Mouse (Mus musculus): ENCODE data around the gene Cpeb1. TPM values are rescaled to one million over a fixed set of nuclear protein-coding genes. Genes with fewer than 3 reads are reported as not detected.

Gene Cpeb1
- total RNA-seq, 2 experiments from 2014 or later, result 98.1 to 101 TPM

GRCm38 (mm10) chr7:81319749-81320148 lies 135.5 kb downstream of the Cpeb1 start:
- no peak for DNase-seq (ENCODE audit: extremely low spot score in 1 of 2, low spot score in 2 of 2)
- Histone ChIP-seq H3K4me3 (no peak overlapping the region), H3K27ac (no peak overlapping the region)
- intact Hi-C loops (cut with DNase I), result no loop called here
- no peak for TF ChIP-seq CTCF (IDR thresholded peaks at IDR 0.05)

GRCm38 (mm10) chr7:81315583-81315982 lies 139.7 kb downstream of the Cpeb1 start:
- H3K4me3 ChIP-seq, result no peak overlapping the region
- H3K27ac ChIP-seq, result no peak overlapping the region
- intact Hi-C loops (cut with DNase I), result no loop called here
- TF ChIP-seq CTCF (IDR thresholded peaks at IDR 0.05), result no peak
- DNase-seq (ENCODE audit: extremely low spot score in 1 of 2, low spot score in 2 of 2), result no peak

- Histone ChIP-seq H3K27ac (no peak overlapping the region), H3K4me3 (no peak overlapping the region)
- intact Hi-C loops (cut with DNase I), result no loop called here
- no peak for DNase-seq (ENCODE audit: extremely low spot score in 1 of 2, low spot score in 2 of 2)
- no peak for TF ChIP-seq CTCF (IDR thresholded peaks at IDR 0.05)
These were observed 143.7 kb downstream of the Cpeb1 start for GRCm38 (mm10) chr7:81311581-81311980.

GRCm38 (mm10) chr7:81311130-81311529 lies 144.1 kb downstream of the Cpeb1 start:
- DNase-seq (ENCODE audit: extremely low spot score in 1 of 2, low spot score in 2 of 2), result no peak
- no peak for TF ChIP-seq CTCF (IDR thresholded peaks at IDR 0.05)
- intact Hi-C loops (cut with DNase I), result no loop called here
- no peak overlapping the region for H3K27ac ChIP-seq
- no peak overlapping the region for H3K4me3 ChIP-seq

GRCm38 (mm10) chr7:81309247-81309646 lies 146.0 kb downstream of the Cpeb1 start:
- H3K27ac ChIP-seq, result no peak overlapping the region
- no peak for DNase-seq (ENCODE audit: extremely low spot score in 1 of 2, low spot score in 2 of 2)
- H3K4me3 ChIP-seq, result no peak overlapping the region
- intact Hi-C loops (cut with DNase I), result no loop called here
- no peak for TF ChIP-seq CTCF (IDR thresholded peaks at IDR 0.05)

GRCm38 (mm10) chr7:81307735-81308134 lies 147.5 kb downstream of the Cpeb1 start:
- H3K4me3 ChIP-seq, result no peak overlapping the region
- intact Hi-C loops (cut with DNase I), result no loop called here
- no peak for TF ChIP-seq CTCF (IDR thresholded peaks at IDR 0.05)
- DNase-seq (ENCODE audit: extremely low spot score in 1 of 2, low spot score in 2 of 2), result no peak
- H3K27ac ChIP-seq, result peak overlapping the region; percentile 13

- intact Hi-C loops (cut with DNase I), result loop anchor here (5.0 kb wide), 1 partner anchor 92 kb away; the partner anchor contains the start of gene Pde8a
- DNase-seq (ENCODE audit: extremely low spot score in 1 of 2, low spot score in 2 of 2), result no peak
- no peak for TF ChIP-seq CTCF (IDR thresholded peaks at IDR 0.05)
- H3K27ac ChIP-seq, result peak overlapping the region; percentile 48; the same call in 1 of the 2 replicates
- H3K4me3 ChIP-seq, result no peak overlapping the region
These were observed 150.6 kb downstream of the Cpeb1 start for GRCm38 (mm10) chr7:81304675-81305074.

- no peak for DNase-seq (ENCODE audit: extremely low spot score in 1 of 2, low spot score in 2 of 2)
- intact Hi-C loops (cut with DNase I), result loop anchor here (5.0 kb wide), 1 partner anchor 92 kb away; the partner anchor contains the start of gene Pde8a
- TF ChIP-seq CTCF (IDR thresholded peaks at IDR 0.05), result no peak
- Histone ChIP-seq H3K27ac (peak overlapping the region; percentile 48), H3K4me3 (no peak overlapping the region)
These were observed 151.2 kb downstream of the Cpeb1 start for GRCm38 (mm10) chr7:81304100-81304499.

- TF ChIP-seq CTCF (IDR thresholded peaks at IDR 0.05), result peak; percentile 58
- Histone ChIP-seq H3K4me3 (no peak overlapping the region), H3K27ac (peak overlapping the region; percentile 24; the same call in 1 of the 2 replicates)
- intact Hi-C loops (cut with DNase I), result loop anchor here (5.0 kb wide), 1 partner anchor 91 kb away; the partner anchor contains the start of gene Pde8a
- no peak for DNase-seq (ENCODE audit: extremely low spot score in 1 of 2, low spot score in 2 of 2)
These were observed 151.6 kb downstream of the Cpeb1 start for GRCm38 (mm10) chr7:81303682-81304081.

GRCm38 (mm10) chr7:81301323-81301722 lies 153.9 kb downstream of the Cpeb1 start:
- intact Hi-C loops (cut with DNase I), result loop anchor here (5.0 kb wide), 1 partner anchor 89 kb away; the partner anchor contains the start of gene Pde8a
- no peak for TF ChIP-seq CTCF (IDR thresholded peaks at IDR 0.05)
- no peak overlapping the region for H3K4me3 ChIP-seq
- DNase-seq (ENCODE audit: extremely low spot score in 1 of 2, low spot score in 2 of 2), result no peak
- no peak overlapping the region; the same call in 1 of the 2 replicates for H3K27ac ChIP-seq

GRCm38 (mm10) chr7:81298206-81298605 lies 157.1 kb downstream of the Cpeb1 start:
- DNase-seq (ENCODE audit: extremely low spot score in 1 of 2, low spot score in 2 of 2), result no peak
- H3K4me3 ChIP-seq, result no peak overlapping the region
- TF ChIP-seq CTCF (IDR thresholded peaks at IDR 0.05), result no peak
- intact Hi-C loops (cut with DNase I), result no loop called here
- H3K27ac ChIP-seq, result no peak overlapping the region

Other genes with a start within 250 kb of the Cpeb1 start
- 1 to 10 TPM; 6.1 to 6.2 TPM for gene Pde8a, start 241.9 kb downstream of the Cpeb1 start, total RNA-seq (2021)
- 100 to 1,000 TPM; 491 to 498 TPM for gene Rps17, start 110.2 kb downstream of the Cpeb1 start, total RNA-seq (2021)
- gene Ap3b2, start 38.5 kb upstream of the Cpeb1 start, total RNA-seq (2021), result 100 to 1,000 TPM; 159 to 162 TPM
- gene BC048679, start 42.8 kb upstream of the Cpeb1 start, total RNA-seq (2021), result not detected
- under 1 TPM; 0.25 to 0.26 TPM for gene Fsd2, start 111.5 kb upstream of the Cpeb1 start, total RNA-seq (2021)
- gene Whamm, start 115.8 kb upstream of the Cpeb1 start, total RNA-seq (2021), result 10 to 100 TPM; 18.6 to 19.1 TPM